Mouse (Mus musculus) Muller cell, postnatal 12 days (primary cell): ENCODE results near the gene Olfr867.

Experiments used
- DNase-seq: peaks from one replicate; pipeline ENCODE4 v3.0.0-alpha.2; 2015; ENCODE audit errors: inconsistent ontology term

Olfr867 gene

GRCm38 (mm10) chr9:20057462-20057861, at the start of gene Olfr867:
TSS of gene Olfr867 (minus strand) at chr9:20057562.
- no peak for DNase-seq

GRCm38 (mm10) chr9:20098326-20098725, 41.0 kb upstream of the Olfr867 start, which contains the start of gene Olfr868:
TSS of gene Olfr868 (plus strand) at chr9:20098626.
- DNase-seq, result no peak

GRCm38 (mm10) chr9:20073523-20074177, 16.3 kb upstream of the Olfr867 start:
- no peak for DNase-seq

- DNase-seq, result no peak
Observed at GRCm38 (mm10) chr9:20071291-20071690, 13.9 kb upstream of the Olfr867 start.

- no peak for DNase-seq
Observed at GRCm38 (mm10) chr9:20070236-20070635, 12.9 kb upstream of the Olfr867 start.

- no peak for DNase-seq
Observed at GRCm38 (mm10) chr9:20047964-20048363, 9.4 kb downstream of the Olfr867 start.

GRCm38 (mm10) chr9:20027935-20028334, 29.4 kb downstream of the Olfr867 start, which contains the start of gene Olfr866:
TSS of gene Olfr866 (minus strand) at chr9:20028035.
- DNase-seq, result no peak
